Mouse (Mus musculus): ENCODE measurements around the gene Prkab1. TPM values are rescaled to one million over a fixed set of nuclear protein-coding genes. Genes with fewer than 3 reads are reported as not detected.

The Prkab1 gene
- polyA plus RNA-seq, 1 experiment from 2014 or later: 62.5 TPM

DNA sequence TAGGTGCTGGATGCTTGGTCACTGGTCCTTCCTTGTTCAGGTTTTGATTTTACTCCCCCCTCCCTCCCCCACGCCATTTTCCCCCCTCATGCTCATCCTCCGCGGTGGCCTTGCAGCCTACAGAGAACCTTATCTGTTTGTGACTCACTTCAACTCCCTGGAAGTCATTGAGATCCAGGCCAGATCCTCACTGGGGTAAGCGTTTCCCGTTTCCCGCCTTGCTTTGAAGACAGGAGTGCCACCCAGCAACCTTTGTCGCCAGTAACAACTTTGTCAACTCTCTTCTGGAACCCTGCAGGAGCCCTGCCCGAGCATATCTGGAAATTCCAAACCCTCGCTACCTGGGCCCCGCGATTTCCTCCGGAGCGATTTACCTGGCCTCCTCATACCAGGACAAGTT lies 26.9 kb downstream of the Prkab1 start:
- Histone ChIP-seq H3K9ac (no peak overlapping the region), H3K9me3 (no peaks in the 10 kb centered on the region), H3K36me3 (replicated peaks) (peaks cover 53% of the 10 kb centered on the region), H3K4me1 (no peaks in the 10 kb centered on the region), H3K27me3 (no peaks in the 10 kb centered on the region), H3K4me3 (replicated peaks) (no peak overlapping the region), H3K27ac (no peak overlapping the region), H3K4me2 (no peak overlapping the region)
- WGBS: 70% methylated on average over 13 of the region's 13 CpGs
- no peak for ATAC-seq (ENCODE audit: low FRiP score)

DNA sequence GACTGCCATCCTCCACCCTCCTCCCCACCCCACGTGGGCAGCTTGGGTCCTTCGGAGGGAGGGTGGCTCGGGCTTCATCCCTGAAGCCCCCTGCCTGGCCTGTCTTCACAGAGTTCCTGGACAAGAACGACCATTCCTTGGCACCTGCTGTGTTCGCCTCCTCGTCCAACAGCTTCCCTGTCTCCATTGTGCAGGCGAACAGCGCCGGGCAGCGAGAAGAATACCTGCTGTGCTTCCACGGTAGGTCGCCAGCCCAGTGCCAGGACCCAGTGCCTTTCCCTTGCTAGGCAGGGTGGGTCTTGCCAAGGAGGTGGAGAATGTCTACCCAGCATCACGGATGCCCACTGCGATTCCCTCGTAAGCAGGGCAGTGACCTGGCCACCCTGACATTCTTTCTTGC lies 30.2 kb downstream of the Prkab1 start:
- peaks cover 5% of the 10 kb centered on the region; the same call in 1 of the 2 replicates for H3K9me3 ChIP-seq
- 88% methylated on average over 15 of the region's 15 CpGs for WGBS
- no peak for ATAC-seq (ENCODE audit: low FRiP score)
- H3K36me3 ChIP-seq (replicated peaks): peaks cover 67% of the 10 kb centered on the region
- no peaks in the 10 kb centered on the region for H3K4me1 ChIP-seq
- H3K9ac ChIP-seq: no peak overlapping the region
- no peaks in the 10 kb centered on the region for H3K27me3 ChIP-seq
- H3K27ac ChIP-seq: no peak overlapping the region
- H3K4me3 ChIP-seq (replicated peaks): no peak overlapping the region
- H3K4me2 ChIP-seq: no peak overlapping the region

DNA sequence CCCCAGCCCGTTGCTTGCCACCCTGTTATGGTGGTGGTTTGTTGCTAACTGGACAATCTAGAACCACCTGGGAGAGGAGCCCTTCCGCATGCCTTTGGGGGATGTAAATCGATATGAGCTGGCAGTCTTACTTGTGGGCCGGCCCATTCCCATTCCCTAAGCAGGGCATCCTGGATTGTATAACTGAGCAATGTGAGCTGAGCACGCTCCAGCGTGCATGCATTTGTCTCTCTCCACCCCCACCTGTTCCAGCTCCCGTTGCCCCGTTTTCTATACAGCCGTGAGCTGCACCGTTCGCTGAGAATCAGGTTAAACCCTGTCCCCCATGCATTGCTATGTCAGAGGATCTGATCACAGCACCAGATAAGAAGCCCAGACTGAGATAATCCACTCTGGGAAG lies 32.6 kb downstream of the Prkab1 start:
- H3K27me3 ChIP-seq: no peaks in the 10 kb centered on the region
- H3K9ac ChIP-seq: no peak overlapping the region
- no peak overlapping the region for H3K4me3 ChIP-seq (replicated peaks)
- H3K4me1 ChIP-seq: no peaks in the 10 kb centered on the region
- H3K27ac ChIP-seq: no peak overlapping the region
- no peak overlapping the region for H3K4me2 ChIP-seq
- peaks cover 5% of the 10 kb centered on the region; the same call in 1 of the 2 replicates for H3K9me3 ChIP-seq
- 96% methylated on average over 11 of the region's 11 CpGs for WGBS
- no peak for ATAC-seq (ENCODE audit: low FRiP score)
- H3K36me3 ChIP-seq (replicated peaks): peaks cover 82% of the 10 kb centered on the region

DNA sequence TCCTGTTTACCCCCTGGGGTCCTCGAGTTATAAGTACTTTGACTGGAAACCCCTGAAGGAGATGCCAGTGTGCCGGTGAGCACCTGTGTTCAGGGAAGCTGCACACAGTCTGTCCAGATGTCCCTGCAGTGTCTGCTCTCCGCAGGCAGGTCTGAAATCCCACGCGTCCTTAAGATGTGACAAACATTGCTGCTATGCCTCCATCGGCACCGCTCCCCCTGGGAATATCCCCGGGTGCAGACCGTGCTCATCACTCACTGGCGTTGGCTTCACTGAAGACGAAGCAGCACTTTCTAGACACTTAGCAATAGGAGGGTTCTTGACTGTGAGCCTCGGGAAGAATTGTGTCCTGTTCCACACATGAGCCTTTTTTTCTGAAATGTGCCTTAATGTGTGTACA lies 37.0 kb downstream of the Prkab1 start:
- Histone ChIP-seq H3K27me3 (no peaks in the 10 kb centered on the region), H3K4me2 (no peak overlapping the region), H3K4me3 (replicated peaks) (no peak overlapping the region), H3K9ac (no peak overlapping the region), H3K36me3 (replicated peaks) (peaks cover 81% of the 10 kb centered on the region), H3K4me1 (no peaks in the 10 kb centered on the region), H3K27ac (no peak overlapping the region), H3K9me3 (peaks cover 5% of the 10 kb centered on the region; the same call in 1 of the 2 replicates)
- 91% methylated on average over 12 of the region's 12 CpGs for WGBS
- no peak for ATAC-seq (ENCODE audit: low FRiP score)

DNA sequence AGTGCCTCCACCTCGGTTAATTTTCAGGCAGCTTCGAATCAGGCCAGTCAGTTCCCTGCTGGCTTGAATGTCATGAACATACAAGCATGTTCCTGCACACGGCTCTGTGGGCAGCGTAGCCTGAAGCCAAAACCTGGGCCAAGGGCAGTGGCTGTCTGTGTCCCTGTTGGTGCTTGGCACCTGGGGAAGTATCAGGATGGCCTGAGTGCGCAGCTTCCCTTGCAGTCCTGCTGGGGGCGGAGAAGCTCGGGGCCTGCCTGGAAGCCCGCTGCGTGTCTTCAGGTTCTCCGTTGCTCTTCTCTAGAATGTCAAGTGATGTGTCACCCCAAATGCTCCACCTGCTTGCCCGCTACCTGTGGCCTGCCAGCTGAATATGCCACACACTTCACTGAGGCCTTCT lies 39.2 kb downstream of the Prkab1 start:
- WGBS: 95% methylated on average over 11 of the region's 11 CpGs
- no peak overlapping the region for H3K4me2 ChIP-seq

DNA sequence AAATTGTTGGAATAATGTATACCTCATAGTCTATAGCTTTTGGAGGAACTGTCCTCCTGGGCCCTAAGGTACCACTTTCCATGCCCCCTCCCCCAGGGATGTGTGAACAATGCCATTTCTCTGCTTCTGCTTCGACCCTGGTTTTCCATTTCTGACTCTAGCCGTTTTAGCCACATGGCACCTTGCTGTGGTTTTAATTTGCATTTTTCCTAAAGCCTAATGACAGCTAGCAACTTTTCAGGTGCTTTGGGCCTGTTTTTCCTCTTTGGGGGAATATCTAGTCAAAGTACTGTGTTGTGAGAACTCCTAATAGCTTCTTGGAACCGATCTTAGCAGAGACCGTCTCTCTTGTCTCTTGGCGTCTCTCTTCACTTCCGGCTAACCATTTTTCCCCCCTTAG lies 39.9 kb downstream of the Prkab1 start:
- WGBS: 91% methylated on average over 6 of the region's 6 CpGs
- Histone ChIP-seq H3K4me1 (no peaks in the 10 kb centered on the region), H3K9ac (no peak overlapping the region), H3K27me3 (no peaks in the 10 kb centered on the region), H3K36me3 (replicated peaks) (peaks cover 79% of the 10 kb centered on the region), H3K27ac (no peak overlapping the region), H3K4me3 (replicated peaks) (no peak overlapping the region), H3K9me3 (no peaks in the 10 kb centered on the region), H3K4me2 (no peak overlapping the region)
- no peak for ATAC-seq (ENCODE audit: low FRiP score)

More for the DNA sequence above, 39.2 kb downstream of the Prkab1 start:
- H3K36me3 ChIP-seq (replicated peaks): peaks cover 79% of the 10 kb centered on the region
- H3K4me3 ChIP-seq (replicated peaks): no peak overlapping the region
- H3K27me3 ChIP-seq: no peaks in the 10 kb centered on the region
- no peak overlapping the region for H3K27ac ChIP-seq
- no peak for ATAC-seq (ENCODE audit: low FRiP score)
- no peak overlapping the region for H3K9ac ChIP-seq
- 0 out of 2 replicates have a peak, but pooled peaks cover under 1% of the 10 kb centered on the region for H3K9me3 ChIP-seq
- H3K4me1 ChIP-seq: no peaks in the 10 kb centered on the region

DNA sequence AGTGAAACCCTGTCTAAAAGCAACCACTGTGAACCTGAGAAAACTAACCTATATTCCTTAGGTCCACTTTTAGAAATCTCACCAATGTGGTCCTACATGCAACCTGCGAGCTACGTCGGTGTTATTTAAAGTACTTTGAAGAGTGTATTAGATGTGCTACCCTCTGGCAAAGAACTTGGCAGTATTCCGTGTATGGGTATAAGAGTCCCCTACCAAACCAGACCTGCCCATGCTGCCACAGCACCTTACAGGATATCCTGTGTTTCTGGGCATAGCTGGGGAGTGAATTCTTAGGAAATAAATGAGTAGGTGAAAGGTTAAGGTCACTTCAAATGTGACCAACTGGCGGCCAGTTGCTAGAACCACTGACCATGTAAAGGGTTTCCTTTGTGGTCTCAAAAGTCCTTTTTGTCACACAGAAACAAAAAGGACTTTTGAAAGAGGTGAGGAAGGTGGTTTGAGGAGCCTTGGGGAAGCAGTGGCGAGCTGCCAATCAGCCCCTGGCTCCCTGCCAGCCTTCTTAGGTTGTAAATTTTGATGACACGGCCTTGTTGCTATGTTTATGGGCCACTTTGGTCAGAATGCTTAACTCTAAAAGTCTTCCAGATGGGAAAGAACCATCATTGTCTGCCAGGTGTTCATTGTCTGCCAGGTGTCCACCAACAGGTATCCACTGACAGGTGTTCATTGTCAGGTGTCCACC lies 41.5 kb downstream of the Prkab1 start:
- 84% methylated on average over 7 of the region's 7 CpGs for WGBS
- no peak for ATAC-seq (ENCODE audit: low FRiP score)
- Histone ChIP-seq H3K27ac (no peak overlapping the region), H3K36me3 (replicated peaks) (peaks cover 75% of the 10 kb centered on the region), H3K4me3 (replicated peaks) (no peak overlapping the region), H3K27me3 (no peaks in the 10 kb centered on the region), H3K9ac (no peak overlapping the region), H3K9me3 (no peaks in the 10 kb centered on the region), H3K4me2 (no peak overlapping the region), H3K4me1 (no peaks in the 10 kb centered on the region; the same call in 1 of the 2 replicates)

DNA sequence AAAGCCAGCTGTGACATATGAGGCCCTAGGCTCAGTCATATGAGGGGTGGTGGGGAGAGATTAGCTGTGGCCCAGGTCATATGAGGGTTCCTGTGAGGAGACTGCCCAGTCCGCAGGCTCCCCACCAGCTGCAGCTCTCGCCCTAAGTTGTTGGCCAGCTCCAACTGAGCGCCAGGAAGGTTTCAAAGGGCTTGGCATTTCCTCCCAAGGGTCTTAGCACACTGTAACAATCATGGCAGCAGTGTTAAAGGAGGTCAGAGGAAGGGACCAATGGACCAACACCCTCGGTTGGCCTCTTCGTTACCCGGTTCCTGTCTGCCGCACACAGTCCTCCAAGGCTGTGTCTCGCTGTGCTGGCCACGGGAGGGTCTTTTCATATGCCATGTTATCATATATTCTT lies 43.8 kb downstream of the Prkab1 start:
- Histone ChIP-seq H3K4me3 (replicated peaks) (no peak overlapping the region), H3K36me3 (replicated peaks) (peaks cover 74% of the 10 kb centered on the region), H3K9me3 (no peaks in the 10 kb centered on the region), H3K27me3 (no peaks in the 10 kb centered on the region), H3K9ac (no peak overlapping the region), H3K4me1 (no peaks in the 10 kb centered on the region; the same call in 1 of the 2 replicates), H3K4me2 (no peak overlapping the region), H3K27ac (no peak overlapping the region)
- no peak for ATAC-seq (ENCODE audit: low FRiP score)
- 93% methylated on average over 9 of the region's 9 CpGs for WGBS

DNA sequence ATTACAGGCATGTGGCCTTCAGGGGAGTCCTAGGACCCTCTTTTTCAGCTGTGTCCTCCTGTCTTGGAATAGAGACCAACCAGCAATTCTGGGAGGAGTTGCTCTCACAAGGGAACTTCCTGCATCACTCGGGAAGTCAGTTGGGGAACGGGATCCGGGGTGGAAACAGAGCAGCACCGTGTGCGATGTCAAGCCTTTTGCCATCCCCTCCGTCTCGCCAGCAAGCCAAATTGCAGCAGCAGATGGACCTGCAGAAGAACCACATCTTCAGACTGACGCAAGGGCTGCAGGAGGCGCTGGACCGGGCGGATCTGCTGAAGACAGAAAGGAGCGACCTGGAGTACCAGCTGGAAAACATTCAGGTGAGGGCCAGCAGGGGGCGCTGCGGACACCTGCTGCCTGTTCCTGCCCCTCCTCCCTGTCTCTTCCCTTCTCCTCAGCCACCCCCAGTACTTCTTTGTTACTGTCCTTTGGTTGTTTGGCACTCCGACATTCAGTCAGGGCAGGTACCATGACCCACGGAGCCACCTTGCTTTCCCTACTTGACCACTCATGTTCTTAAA lies 45.1 kb downstream of the Prkab1 start:
- no peak overlapping the region for H3K4me2 ChIP-seq
- no peak for ATAC-seq (ENCODE audit: low FRiP score)
- WGBS: 55% methylated on average over 16 of the region's 16 CpGs
- H3K27ac ChIP-seq: 0 out of 2 replicates have a peak overlapping the region, but pooled peaks have one; percentile 6
- H3K36me3 ChIP-seq (replicated peaks): peaks cover 78% of the 10 kb centered on the region
- no peak overlapping the region for H3K4me3 ChIP-seq (replicated peaks)
- H3K9ac ChIP-seq: no peak overlapping the region
- H3K4me1 ChIP-seq: no peaks in the 10 kb centered on the region; the same call in 1 of the 2 replicates
- H3K9me3 ChIP-seq: no peaks in the 10 kb centered on the region
- H3K27me3 ChIP-seq: no peaks in the 10 kb centered on the region

DNA sequence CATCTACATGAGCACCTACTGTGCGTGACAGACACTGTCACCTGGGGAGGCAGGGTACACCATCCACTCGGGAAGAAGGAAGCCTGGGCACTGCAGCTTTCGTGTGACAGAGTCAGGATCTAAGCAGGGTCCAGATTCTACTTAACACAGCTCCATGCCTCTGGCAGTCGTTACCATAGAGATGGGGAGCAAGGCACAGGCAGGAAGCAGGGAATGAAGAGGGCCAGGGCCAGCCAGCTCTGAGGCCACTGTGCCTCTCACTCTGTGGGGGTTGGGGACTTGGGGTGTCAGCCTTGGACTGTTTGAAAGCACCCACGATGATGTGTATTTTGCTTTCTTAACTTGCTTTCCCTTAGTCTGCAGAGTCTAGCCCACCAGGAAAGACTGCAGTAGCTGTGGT lies 46.1 kb downstream of the Prkab1 start:
- no peaks in the 10 kb centered on the region; the same call in 1 of the 2 replicates for H3K4me1 ChIP-seq
- no peaks in the 10 kb centered on the region for H3K27me3 ChIP-seq
- H3K9me3 ChIP-seq: no peaks in the 10 kb centered on the region
- peaks cover 83% of the 10 kb centered on the region for H3K36me3 ChIP-seq (replicated peaks)
- ATAC-seq (ENCODE audit: low FRiP score): no peak
- H3K9ac ChIP-seq: no peak overlapping the region
- no peak overlapping the region for H3K27ac ChIP-seq
- 72% methylated on average over 5 of the region's 5 CpGs for WGBS
- no peak overlapping the region for H3K4me3 ChIP-seq (replicated peaks)
- no peak overlapping the region for H3K4me2 ChIP-seq

DNA sequence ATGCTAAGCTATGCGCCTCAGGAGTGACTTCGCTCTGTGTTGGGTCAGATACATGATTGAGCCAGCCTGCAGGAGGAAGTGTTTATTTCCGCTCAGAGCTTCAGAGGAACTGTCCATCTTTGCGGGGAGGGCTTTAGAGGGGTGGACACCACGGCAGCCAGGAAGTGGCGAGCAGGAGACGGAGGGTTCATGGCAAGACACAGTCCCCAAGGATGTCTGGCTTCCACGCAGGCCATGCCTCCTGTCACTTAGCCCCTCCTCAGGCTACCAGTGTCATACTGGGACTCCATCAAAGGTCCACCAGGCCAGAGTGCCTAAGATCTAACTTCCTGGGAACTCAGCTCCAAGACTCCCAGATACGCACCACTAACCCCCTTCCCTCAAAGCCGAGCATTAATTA lies 46.6 kb downstream of the Prkab1 start:
- Histone ChIP-seq H3K36me3 (replicated peaks) (peaks cover 78% of the 10 kb centered on the region), H3K9me3 (no peaks in the 10 kb centered on the region), H3K9ac (no peak overlapping the region), H3K4me2 (no peak overlapping the region), H3K27ac (no peak overlapping the region), H3K4me3 (replicated peaks) (no peak overlapping the region), H3K4me1 (no peaks in the 10 kb centered on the region; the same call in 1 of the 2 replicates), H3K27me3 (no peaks in the 10 kb centered on the region)
- no peak for ATAC-seq (ENCODE audit: low FRiP score)
- 89% methylated on average over 10 of the region's 10 CpGs for WGBS

DNA sequence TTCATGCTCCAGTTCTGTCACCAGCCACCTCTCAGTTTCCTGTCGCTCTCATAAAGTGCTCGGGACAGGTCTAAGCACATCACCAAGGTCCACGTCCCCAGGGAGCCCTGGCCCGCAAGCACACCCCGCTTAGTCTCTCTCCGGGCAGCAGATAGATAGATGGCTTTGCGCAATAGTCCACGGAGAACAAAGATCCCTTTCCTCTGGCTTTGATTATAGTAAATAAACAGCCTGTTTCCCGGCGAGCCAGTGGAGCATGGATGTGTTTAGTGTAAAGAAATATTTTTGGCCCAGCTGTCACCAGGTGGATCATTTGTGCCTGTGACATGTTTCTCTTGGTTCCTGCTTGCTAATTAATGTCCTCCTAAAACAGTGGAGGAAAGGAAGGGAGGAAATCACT lies 47.0 kb downstream of the Prkab1 start:
- Histone ChIP-seq H3K4me3 (replicated peaks) (no peak overlapping the region), H3K27me3 (no peaks in the 10 kb centered on the region), H3K27ac (no peak overlapping the region), H3K4me2 (no peak overlapping the region), H3K36me3 (replicated peaks) (peaks cover 75% of the 10 kb centered on the region), H3K4me1 (no peaks in the 10 kb centered on the region; the same call in 1 of the 2 replicates), H3K9ac (no peak overlapping the region), H3K9me3 (no peaks in the 10 kb centered on the region)
- ATAC-seq (ENCODE audit: low FRiP score): no peak
- WGBS: 83% methylated on average over 10 of the region's 10 CpGs

DNA sequence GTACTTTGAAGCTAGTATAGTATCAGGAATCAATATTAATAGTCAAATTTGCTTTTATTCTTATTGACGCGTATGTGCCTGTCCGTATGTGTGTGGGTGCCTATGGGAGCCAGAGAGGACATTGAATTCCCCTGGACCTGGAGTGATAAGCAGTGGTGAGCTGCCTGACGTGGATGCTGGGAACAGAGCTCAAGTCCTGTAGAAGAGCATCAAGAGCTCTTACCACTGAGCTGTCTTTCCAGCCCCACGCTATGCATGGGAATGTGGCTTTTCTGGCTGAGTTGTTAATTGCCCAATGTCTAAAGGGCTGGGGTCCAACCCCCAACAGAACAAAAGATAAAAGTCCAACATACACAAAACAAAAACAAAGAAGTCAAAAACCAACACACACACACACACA lies 47.9 kb downstream of the Prkab1 start:
- Histone ChIP-seq H3K4me1 (no peaks in the 10 kb centered on the region; the same call in 1 of the 2 replicates), H3K9ac (no peak overlapping the region), H3K36me3 (replicated peaks) (peaks cover 75% of the 10 kb centered on the region), H3K27ac (no peak overlapping the region), H3K4me2 (no peak overlapping the region), H3K4me3 (replicated peaks) (no peak overlapping the region), H3K9me3 (no peaks in the 10 kb centered on the region), H3K27me3 (no peaks in the 10 kb centered on the region)
- WGBS: 89% methylated on average over 5 of the region's 5 CpGs
- ATAC-seq (ENCODE audit: low FRiP score): no peak
